Mouse (Mus musculus): ENCODE results near the gene Tatdn3. TPM values are rescaled to one million over a fixed set of nuclear protein-coding genes. Genes with fewer than 3 reads are reported as not detected.

Tatdn3 gene
- polyA plus RNA-seq, 1 experiment = 10.7 TPM

DNA sequence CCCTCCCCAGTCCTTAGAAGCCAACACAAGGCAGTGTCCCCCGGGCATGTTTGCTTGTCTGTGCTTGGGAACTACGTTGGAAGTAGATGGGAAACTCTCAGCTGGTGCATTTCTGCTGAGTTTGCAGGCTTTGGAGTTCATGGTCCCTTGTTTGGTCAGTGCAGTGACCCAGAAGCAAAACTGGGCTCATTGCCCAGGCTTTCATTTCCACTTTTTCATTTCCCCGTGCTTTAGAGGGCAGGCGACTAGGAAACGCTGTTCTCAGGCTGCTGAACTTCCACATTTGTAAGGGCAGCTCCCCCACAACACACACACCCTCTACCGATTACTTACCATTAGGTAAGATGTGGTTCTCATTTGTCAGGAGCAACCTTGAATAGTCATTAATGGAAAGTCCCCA lies 10.3 kb upstream of the Tatdn3 start:
- TF ChIP-seq REST (IDR thresholded peaks at IDR 0.05; ENCODE audit: insufficient read depth, insufficient read length) (no peak), TCF3 (IDR thresholded peaks at IDR 0.05; ENCODE audit: insufficient read length, low read depth) (no peak), MYOG (IDR thresholded peaks at IDR 0.05; ENCODE audit: control insufficient read depth in 1 of 3, insufficient read depth in 1 of 3, insufficient read length in 2 of 3, low read depth in 2 of 3) (no peak), CEBPB (IDR thresholded peaks at IDR 0.05; ENCODE audit: insufficient read depth, poor library complexity, severe bottlenecking) (no peak), POLR2A (IDR thresholded peaks at IDR 0.05; ENCODE audit: insufficient read length, low read depth) (no peak), TCF12 (IDR thresholded peaks at IDR 0.05; ENCODE audit: insufficient read depth, poor library complexity, severe bottlenecking) (no peak), USF1 (IDR thresholded peaks at IDR 0.05; ENCODE audit: low read depth) (no peak), SRF (IDR thresholded peaks at IDR 0.05; ENCODE audit: control insufficient read depth, insufficient read length, low read depth) (no peak), POLR2AphosphoS2 (IDR thresholded peaks at IDR 0.05; ENCODE audit: insufficient read length, low read depth) (no peak), MYOD1 (IDR thresholded peaks at IDR 0.05; ENCODE audit: control insufficient read depth in 1 of 3, insufficient read length in 2 of 3, low read depth in 2 of 3) (no peak), E2F4 (IDR thresholded peaks at IDR 0.05; ENCODE audit: insufficient read depth) (no peak), MAX (IDR thresholded peaks at IDR 0.05; ENCODE audit: low read depth) (no peak)

DNA sequence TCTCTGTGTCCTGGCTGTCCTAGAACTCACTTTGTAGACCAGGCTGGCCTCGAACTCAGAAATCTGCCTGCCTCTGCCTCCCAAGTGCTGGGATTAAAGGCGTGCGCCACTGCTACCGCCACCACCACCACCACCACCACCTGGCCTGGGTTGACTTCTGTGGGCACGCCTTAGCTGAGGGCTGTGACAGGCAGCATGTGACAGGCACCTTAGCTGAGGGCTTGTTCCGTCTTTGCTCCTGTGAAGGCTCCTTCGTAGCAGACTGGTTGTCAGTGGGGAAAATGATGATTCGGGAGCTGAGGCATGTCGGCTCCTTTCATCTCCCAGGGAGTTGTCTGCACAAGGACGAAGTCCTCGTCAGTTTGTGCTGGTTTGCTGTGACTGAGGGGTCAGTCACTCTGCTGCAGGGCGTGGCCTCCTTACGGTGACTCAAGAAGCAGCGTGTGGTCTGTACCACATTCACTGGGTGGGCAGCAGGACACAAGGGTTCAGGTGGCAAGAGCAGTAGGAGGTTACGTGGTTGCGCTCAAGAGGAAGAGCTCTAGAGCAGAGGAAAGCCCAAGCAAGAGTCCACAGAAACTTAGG lies 9.7 kb upstream of the Tatdn3 start:
- peaks cover 4% of the 10 kb centered on the region for H3K79me2 ChIP-seq (ENCODE audit: control insufficient read depth, insufficient read depth)
- TF ChIP-seq REST (IDR thresholded peaks at IDR 0.05; ENCODE audit: insufficient read depth, insufficient read length) (no peak), TCF3 (IDR thresholded peaks at IDR 0.05; ENCODE audit: insufficient read length, low read depth) (no peak), MAX (IDR thresholded peaks at IDR 0.05; ENCODE audit: low read depth) (no peak), MYOD1 (IDR thresholded peaks at IDR 0.05; ENCODE audit: control insufficient read depth in 1 of 3, insufficient read length in 2 of 3, low read depth in 2 of 3) (no peak), POLR2A (IDR thresholded peaks at IDR 0.05; ENCODE audit: insufficient read length, low read depth) (no peak), E2F4 (IDR thresholded peaks at IDR 0.05; ENCODE audit: insufficient read depth) (no peak), CEBPB (IDR thresholded peaks at IDR 0.05; ENCODE audit: insufficient read depth, poor library complexity, severe bottlenecking) (no peak), MYOG (IDR thresholded peaks at IDR 0.05; ENCODE audit: control insufficient read depth in 1 of 3, insufficient read depth in 1 of 3, insufficient read length in 2 of 3, low read depth in 2 of 3) (no peak), TCF12 (IDR thresholded peaks at IDR 0.05; ENCODE audit: insufficient read depth, poor library complexity, severe bottlenecking) (no peak), USF1 (IDR thresholded peaks at IDR 0.05; ENCODE audit: low read depth) (no peak), SRF (IDR thresholded peaks at IDR 0.05; ENCODE audit: control insufficient read depth, insufficient read length, low read depth) (no peak), POLR2AphosphoS2 (IDR thresholded peaks at IDR 0.05; ENCODE audit: insufficient read length, low read depth) (no peak)
- no peak overlapping the region for H3K4me2 ChIP-seq (ENCODE audit: low read depth)
- no peaks in the 10 kb centered on the region for H3K27me3 ChIP-seq (ENCODE audit: control insufficient read depth, insufficient read depth, insufficient read length)
- no peak overlapping the region for H3K4me3 ChIP-seq
- H3K36me3 ChIP-seq (ENCODE audit: control insufficient read depth, insufficient read depth) = peaks cover 15% of the 10 kb centered on the region
- no peak overlapping the region for H3ac ChIP-seq (ENCODE audit: control insufficient read depth, insufficient read length)

More for the DNA sequence above, 10.3 kb upstream of the Tatdn3 start:
- H3K4me2 ChIP-seq (ENCODE audit: low read depth) = no peak overlapping the region
- H3K79me2 ChIP-seq (ENCODE audit: control insufficient read depth, insufficient read depth) = peaks cover 4% of the 10 kb centered on the region
- no peaks in the 10 kb centered on the region for H3K27me3 ChIP-seq (ENCODE audit: control insufficient read depth, insufficient read depth, insufficient read length)
- H3K36me3 ChIP-seq (ENCODE audit: control insufficient read depth, insufficient read depth) = peaks cover 18% of the 10 kb centered on the region
- no peak overlapping the region for H3K4me3 ChIP-seq
- H3ac ChIP-seq (ENCODE audit: control insufficient read depth, insufficient read length) = no peak overlapping the region

DNA sequence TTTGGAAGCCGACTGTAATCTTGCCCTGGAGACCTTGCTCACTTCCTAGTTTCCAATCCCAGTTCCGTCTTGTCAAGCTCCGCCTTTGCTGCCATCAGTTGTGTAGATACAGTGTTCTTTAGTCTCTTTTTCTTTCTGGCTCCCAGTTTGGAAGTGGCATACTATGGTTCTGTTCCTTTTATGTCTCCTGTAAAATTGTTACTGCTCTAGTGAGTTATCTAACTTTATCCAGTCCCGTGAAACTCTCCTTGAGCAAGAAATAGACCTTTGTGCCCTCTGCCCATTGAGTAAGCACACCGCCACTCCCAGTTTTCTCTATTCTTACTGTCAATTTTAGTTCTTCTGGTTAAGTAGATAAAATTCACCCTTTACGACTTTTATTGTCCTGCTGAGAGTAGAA lies 8.9 kb upstream of the Tatdn3 start:
- H3K27me3 ChIP-seq (ENCODE audit: control insufficient read depth, insufficient read depth, insufficient read length) = no peaks in the 10 kb centered on the region
- H3K4me2 ChIP-seq (ENCODE audit: low read depth) = no peak overlapping the region
- H3K79me2 ChIP-seq (ENCODE audit: control insufficient read depth, insufficient read depth) = peaks cover 6% of the 10 kb centered on the region
- no peak overlapping the region for H3ac ChIP-seq (ENCODE audit: control insufficient read depth, insufficient read length)
- H3K4me3 ChIP-seq = no peak overlapping the region
- TF ChIP-seq SRF (IDR thresholded peaks at IDR 0.05; ENCODE audit: control insufficient read depth, insufficient read length, low read depth) (no peak), MYOD1 (IDR thresholded peaks at IDR 0.05; ENCODE audit: control insufficient read depth in 1 of 3, insufficient read length in 2 of 3, low read depth in 2 of 3) (no peak), MYOG (IDR thresholded peaks at IDR 0.05; ENCODE audit: control insufficient read depth in 1 of 3, insufficient read depth in 1 of 3, insufficient read length in 2 of 3, low read depth in 2 of 3) (no peak), POLR2A (IDR thresholded peaks at IDR 0.05; ENCODE audit: insufficient read length, low read depth) (no peak)
- peaks cover 13% of the 10 kb centered on the region for H3K36me3 ChIP-seq (ENCODE audit: control insufficient read depth, insufficient read depth)

DNA sequence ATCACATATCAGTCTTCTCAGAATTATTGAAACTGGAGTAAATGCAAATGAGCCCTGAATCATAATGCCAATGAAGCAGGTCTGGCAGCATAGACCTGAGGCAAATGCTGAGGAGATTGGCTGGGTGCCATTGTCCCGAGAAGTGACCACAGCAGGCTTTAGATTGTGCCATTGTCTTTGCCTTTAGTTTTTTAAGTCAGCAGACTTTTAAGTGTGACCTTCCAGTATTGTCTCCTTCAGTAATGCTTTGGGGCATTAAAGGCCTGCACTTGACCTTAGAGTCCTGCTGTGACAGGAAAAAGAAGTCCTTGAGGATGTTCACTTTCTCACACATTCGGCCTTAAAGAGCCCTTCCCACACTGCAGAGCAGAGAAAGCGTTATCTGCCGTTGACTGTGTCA lies 7.5 kb upstream of the Tatdn3 start:
- H3ac ChIP-seq (ENCODE audit: control insufficient read depth, insufficient read length) = no peak overlapping the region
- no peaks in the 10 kb centered on the region for H3K27me3 ChIP-seq (ENCODE audit: control insufficient read depth, insufficient read depth, insufficient read length)
- H3K4me2 ChIP-seq (ENCODE audit: low read depth) = no peak overlapping the region
- H3K36me3 ChIP-seq (ENCODE audit: control insufficient read depth, insufficient read depth) = peaks cover 13% of the 10 kb centered on the region
- TF ChIP-seq MAX (IDR thresholded peaks at IDR 0.05; ENCODE audit: low read depth) (no peak), MYOD1 (IDR thresholded peaks at IDR 0.05; ENCODE audit: control insufficient read depth in 1 of 3, insufficient read length in 2 of 3, low read depth in 2 of 3) (no peak), E2F4 (IDR thresholded peaks at IDR 0.05; ENCODE audit: insufficient read depth) (no peak), POLR2AphosphoS2 (IDR thresholded peaks at IDR 0.05; ENCODE audit: insufficient read length, low read depth) (no peak), TCF3 (IDR thresholded peaks at IDR 0.05; ENCODE audit: insufficient read length, low read depth) (no peak), USF1 (IDR thresholded peaks at IDR 0.05; ENCODE audit: low read depth) (no peak), TCF12 (IDR thresholded peaks at IDR 0.05; ENCODE audit: insufficient read depth, poor library complexity, severe bottlenecking) (no peak), CEBPB (IDR thresholded peaks at IDR 0.05; ENCODE audit: insufficient read depth, poor library complexity, severe bottlenecking) (no peak), REST (IDR thresholded peaks at IDR 0.05; ENCODE audit: insufficient read depth, insufficient read length) (no peak)
- no peak overlapping the region for H3K4me3 ChIP-seq
- peaks cover 9% of the 10 kb centered on the region for H3K79me2 ChIP-seq (ENCODE audit: control insufficient read depth, insufficient read depth)

DNA sequence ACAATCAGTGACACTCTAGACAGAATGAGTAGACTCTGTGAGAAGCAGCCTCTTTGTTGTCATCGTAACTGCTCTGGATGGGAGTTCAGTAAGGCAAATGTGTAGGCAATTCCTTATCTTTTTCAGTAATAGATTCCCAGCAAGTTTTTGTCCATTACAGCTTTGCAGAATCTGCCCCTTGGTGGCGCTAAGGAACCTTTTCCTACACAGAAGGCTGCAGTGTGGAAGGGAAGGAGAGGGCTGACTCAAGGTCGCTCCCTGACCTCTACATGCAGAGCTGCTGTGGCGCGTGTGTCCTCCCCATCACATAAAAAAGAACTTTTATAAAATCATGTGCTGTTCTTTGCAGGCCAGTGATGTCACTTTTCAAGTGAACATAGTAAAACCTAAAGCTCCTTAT lies 5.6 kb upstream of the Tatdn3 start:
- H3K4me3 ChIP-seq = no peak overlapping the region
- no peak overlapping the region for H3K4me2 ChIP-seq (ENCODE audit: low read depth)
- peaks cover 27% of the 10 kb centered on the region for H3K79me2 ChIP-seq (ENCODE audit: control insufficient read depth, insufficient read depth)
- H3K27me3 ChIP-seq (ENCODE audit: control insufficient read depth, insufficient read depth, insufficient read length) = no peaks in the 10 kb centered on the region
- H3ac ChIP-seq (ENCODE audit: control insufficient read depth, insufficient read length) = no peak overlapping the region
- peaks cover 13% of the 10 kb centered on the region for H3K36me3 ChIP-seq (ENCODE audit: control insufficient read depth, insufficient read depth)
- TF ChIP-seq MYOD1 (IDR thresholded peaks at IDR 0.05; ENCODE audit: control insufficient read depth in 1 of 3, insufficient read length in 2 of 3, low read depth in 2 of 3) (no peak), E2F4 (IDR thresholded peaks at IDR 0.05; ENCODE audit: insufficient read depth) (no peak), SRF (IDR thresholded peaks at IDR 0.05; ENCODE audit: control insufficient read depth, insufficient read length, low read depth) (no peak), MAX (IDR thresholded peaks at IDR 0.05; ENCODE audit: low read depth) (no peak), CEBPB (IDR thresholded peaks at IDR 0.05; ENCODE audit: insufficient read depth, poor library complexity, severe bottlenecking) (no peak)
